Mouse (Mus musculus) kidney, postnatal 14 days (tissue): Measurements from ENCODE around the gene Ankrd35.
A peak's percentile ranks its signal among the peaks of the same experiment; 100 is the strongest.
"Not testable (repeated sequence)": the region's sequence is repeated elsewhere in the genome, so short reads cannot be mapped to it uniquely, and the experiment has no call there.

ENCODE experiments used
- DNase-seq: peaks from one replicate; pipeline ENCODE4 v3.0.0; 2022; ENCODE audit warnings: mixed read lengths

Ankrd35 gene

GRCm38 (mm10) chr3:96673514-96673913 is 3.6 kb downstream of the Ankrd35 start:
- DNase-seq: no peak

- no peak for DNase-seq
Measured at GRCm38 (mm10) chr3:96674442-96674841, 4.5 kb downstream of the Ankrd35 start.

DNA sequence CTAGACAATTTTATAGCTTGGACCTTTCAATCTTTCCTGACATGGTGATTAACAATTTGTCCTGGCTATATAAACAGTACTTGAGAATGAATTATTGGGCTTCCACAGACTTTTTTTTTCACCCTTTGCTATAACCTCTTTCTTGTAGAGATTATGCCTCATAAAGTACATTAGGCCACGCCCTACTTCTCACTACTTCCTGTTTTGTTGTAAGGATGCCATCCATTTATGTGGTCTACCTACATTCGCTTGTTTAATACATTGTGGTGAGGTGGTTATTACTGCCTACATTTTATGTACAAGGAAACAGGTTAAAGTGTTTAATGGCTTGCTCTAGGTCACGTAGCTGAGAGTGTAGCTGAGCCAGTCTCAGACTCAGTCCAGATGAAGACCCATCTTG is 5.2 kb downstream of the Ankrd35 start:
- DNase-seq: no peak

GRCm38 (mm10) chr3:96675690-96676089 is 5.8 kb downstream of the Ankrd35 start:
- no peak for DNase-seq

- no peak for DNase-seq
Measured at GRCm38 (mm10) chr3:96678456-96678855, 8.5 kb downstream of the Ankrd35 start.

DNA sequence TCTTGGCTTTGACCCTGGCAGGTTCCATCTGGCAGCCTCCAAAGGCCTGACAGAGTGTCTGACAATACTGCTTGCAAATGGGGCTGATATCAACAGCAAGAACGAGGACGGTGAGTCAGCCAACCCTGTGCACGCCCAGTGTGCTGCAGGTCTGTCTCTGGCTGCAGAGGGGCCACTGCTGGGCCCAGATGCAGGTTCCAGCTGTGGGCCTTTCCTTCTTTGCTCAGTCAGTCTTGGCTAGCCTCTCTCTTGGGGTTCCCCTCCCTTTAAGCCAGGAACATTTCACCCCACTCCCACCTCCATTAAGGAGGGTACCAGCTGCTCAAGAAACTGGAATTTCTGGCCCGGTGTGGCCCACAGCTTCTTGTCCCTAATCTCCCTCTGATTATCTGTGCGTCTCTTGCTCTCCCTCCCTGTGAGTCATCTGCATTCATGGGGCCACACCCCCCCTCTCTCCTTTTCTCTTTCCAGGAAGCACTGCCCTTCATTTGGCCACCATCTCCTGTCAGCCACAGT is 9.3 kb downstream of the Ankrd35 start:
- no peak for DNase-seq

- DNase-seq: no peak
Measured at GRCm38 (mm10) chr3:96680269-96680956, 10.5 kb downstream of the Ankrd35 start.

DNA sequence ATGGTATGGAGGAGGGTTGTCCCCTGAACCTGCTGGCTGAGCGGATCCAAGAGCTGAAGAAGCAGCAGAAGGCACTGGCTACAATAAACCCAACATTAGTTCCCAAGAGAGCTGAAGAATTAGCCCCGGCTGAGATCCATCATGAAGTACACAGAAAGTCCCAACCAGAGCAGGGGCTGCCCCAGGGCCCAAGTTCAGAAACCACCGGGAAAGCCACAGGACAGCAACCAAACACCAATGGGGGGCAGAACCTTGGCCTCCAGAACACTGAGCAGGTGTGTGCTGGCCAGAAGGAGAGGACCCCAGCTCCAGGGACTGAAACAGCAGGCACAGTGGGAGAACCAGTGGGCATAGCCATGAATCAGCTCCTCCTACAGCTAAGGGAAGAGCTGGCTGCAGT is 13.6 kb downstream of the Ankrd35 start:
- DNase-seq: no peak

DNA sequence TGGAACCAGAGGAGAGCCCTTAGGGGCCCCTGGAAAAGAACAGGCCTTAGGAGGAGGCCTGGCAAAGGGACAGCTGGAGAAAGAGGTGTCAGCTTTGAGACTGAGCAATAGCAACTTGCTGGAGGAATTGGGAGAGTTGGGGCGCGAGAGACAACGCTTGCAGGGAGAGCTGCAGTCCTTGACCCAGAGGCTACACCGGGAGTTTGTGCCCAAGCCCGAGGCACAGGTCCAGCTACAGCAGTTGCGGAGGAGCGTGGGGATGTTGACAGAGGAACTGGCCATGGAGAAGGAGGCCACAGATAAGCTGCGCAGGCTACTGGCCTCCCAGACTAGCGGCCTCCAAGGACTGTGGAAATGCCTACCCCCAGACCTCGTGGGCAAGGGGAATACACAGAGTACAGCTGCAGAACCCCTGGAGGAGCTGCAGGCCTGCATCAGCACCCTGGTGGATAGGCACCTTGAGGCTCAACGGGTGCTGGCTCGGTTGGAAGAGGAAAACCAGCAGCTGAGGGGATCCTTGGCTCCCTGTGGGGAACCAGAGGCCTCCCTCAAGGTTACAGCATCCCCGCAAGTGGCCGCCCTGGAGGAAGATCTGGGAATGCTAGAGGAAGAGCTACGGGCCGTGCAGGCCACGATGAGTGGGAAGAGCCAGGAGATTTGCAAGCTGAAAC is 14.4 kb downstream of the Ankrd35 start:
- no peak for DNase-seq

DNA sequence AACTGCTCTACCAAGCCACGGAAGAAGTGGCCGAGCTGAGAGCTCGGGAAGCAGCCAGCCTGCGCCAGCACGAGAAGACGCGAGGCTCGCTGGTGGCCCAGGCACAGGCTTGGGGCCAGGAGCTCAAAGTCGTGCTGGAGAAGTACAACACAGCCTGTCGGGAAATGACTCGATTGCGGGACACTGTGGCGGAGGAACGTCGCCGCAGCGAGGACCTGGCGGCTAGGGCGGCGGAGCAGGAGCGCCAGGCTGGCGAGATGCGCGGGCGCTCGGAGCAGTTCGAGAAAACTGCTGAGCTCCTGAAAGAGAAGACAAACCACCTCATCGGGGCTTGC is 14.9 kb downstream of the Ankrd35 start:
- DNase-seq: no peak

- DNase-seq: not testable (repeated sequence)
Measured at GRCm38 (mm10) chr3:96686057-96686456, 16.1 kb downstream of the Ankrd35 start.

- no peak for DNase-seq
Measured at GRCm38 (mm10) chr3:96688854-96689253, 18.9 kb downstream of the Ankrd35 start.

GRCm38 (mm10) chr3:96690298-96690697 is 20.4 kb downstream of the Ankrd35 start:
- no peak for DNase-seq

DNA sequence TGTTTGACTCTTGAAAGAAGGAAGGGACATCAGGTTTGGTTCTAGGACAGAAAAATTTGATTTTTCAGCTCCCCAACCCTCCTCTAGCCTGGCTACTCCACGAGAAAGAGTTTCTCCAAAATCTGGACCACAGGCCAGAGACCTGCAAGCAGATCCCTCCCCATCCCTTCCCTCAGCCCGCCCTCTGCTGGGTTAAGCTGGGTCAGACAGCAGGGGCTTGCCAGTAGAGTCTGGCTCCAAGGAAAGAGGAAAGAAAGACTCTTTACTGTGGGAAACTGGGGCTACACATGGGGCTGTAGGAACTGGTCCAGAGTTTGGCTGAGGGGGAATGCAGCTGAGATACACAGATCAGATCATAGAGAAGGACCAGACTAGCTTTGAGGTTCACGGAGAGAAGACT is 22.6 kb downstream of the Ankrd35 start:
- peak; percentile 30 for DNase-seq

DNA sequence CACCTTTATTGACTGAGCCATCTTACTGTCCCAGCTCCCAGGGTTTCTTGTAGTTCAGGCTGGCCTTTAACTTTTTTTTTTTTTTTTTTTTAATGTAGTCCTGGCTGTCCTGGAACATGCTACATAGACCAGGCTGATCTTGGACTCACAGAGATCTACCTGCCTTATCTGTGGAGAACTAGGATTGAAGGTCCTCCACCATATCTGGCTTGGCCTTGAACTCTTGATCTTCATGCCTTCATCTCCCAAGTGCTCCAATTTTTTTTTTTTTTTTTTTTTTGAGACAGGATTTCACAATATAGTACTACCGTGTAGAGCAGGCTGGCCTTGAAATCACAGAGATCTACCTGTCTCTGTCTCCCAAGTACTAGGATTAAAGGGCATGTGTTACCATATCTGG is 23.6 kb downstream of the Ankrd35 start:
- DNase-seq: no peak

- DNase-seq: peak; percentile 93
Measured at GRCm38 (mm10) chr3:96696198-96696765, 26.4 kb downstream of the Ankrd35 start, which contains the start of gene Pias3. Gene Pias3 (plus strand): TSS chr3:96696384.

DNA sequence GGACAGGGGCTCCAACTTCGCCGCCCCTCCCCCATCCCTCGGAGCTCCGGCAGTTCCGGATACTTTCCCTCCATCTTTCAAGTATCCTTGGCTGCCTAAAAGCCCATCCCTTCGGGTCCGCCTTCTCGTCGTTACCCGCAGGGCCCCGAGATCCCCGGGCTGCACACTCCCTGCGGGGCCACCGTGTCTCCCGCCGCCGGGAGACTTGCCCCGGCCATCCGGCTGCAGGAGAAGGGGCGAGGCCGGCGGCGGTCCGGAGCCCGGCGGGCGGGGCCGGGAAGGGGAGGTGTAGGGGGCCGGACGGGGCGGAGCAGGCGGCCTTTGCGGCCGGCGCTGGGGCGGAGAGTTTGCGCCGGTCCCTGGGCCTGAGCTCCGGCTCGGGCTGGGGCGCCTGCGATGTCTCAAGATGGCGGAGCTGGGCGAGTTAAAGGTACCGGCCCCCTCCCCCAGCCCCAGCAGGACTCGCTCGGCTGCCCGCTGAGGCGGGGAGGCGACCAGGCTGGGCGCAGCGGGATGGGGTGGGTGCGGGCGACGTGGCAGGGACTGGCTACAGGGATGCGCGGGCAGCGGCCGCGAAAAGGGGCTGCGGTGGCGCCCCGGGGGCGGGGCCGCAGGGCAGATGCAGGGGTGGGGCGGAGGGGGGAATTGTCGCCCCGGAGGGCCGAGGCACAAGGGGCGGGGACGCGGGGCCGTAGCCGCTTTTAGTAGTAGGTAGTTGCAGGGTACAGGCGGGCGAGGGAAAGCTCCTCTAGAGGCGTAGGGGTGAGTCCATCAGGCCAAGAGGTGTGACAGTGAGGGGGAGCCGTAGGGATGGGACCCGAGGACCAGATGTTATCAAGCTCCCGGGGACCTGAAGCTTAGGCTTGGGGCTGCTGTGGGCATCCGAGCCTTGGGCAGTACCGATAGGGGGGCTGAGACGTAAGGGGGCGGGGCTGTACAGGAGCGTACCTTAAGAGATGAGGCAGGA is 27.1 kb downstream of the Ankrd35 start:
- peak; percentile 95 for DNase-seq

GRCm38 (mm10) chr3:96698993-96699690 is 29.2 kb downstream of the Ankrd35 start:
- no peak for DNase-seq

- DNase-seq: no peak
Measured at GRCm38 (mm10) chr3:96700376-96700775, 30.4 kb downstream of the Ankrd35 start.

DNA sequence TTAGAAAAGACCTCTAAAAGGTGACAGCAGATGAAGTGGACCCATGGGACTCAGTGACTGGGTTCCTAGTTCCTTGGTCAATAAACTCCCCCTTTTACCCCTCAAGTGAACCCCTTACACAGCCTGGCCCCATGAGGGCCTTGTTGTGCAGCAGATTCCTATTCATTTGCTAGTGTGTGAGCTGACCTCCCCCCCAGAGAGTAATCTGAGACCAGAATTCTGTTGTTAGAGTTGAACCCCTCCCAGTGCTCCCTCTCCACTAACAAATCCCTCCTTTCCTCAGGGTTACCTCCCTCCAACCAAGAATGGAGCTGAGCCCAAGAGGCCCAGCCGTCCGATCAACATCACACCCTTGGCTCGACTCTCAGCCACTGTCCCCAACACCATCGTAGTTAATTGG is 31.1 kb downstream of the Ankrd35 start:
- DNase-seq: no peak

- DNase-seq: peak; percentile 19
Measured at GRCm38 (mm10) chr3:96704778-96705177, 34.8 kb downstream of the Ankrd35 start.

GRCm38 (mm10) chr3:96706217-96706616 is 36.3 kb downstream of the Ankrd35 start:
- DNase-seq: no peak
